ENCODE assay signal across 23 mouse cellular contexts in the genomic region with DNA sequence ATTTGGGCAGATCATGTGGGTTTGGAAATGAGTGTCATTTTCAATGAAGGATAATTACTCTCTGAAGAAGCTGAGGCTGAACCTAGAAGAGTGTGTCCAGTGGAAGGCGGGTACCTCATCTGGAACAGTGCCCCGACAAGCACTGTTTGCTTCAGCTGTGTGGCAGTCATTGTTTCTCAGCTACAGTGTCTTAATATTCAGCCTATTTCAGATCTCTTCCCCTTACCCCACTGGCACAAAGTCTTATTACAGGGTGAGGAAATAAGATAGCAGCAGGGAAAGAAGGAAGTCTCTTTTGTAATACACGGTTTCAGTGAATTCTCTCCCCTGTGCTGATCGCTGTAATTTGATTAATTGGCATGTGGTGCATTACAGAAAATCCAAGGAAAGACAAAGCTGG.
DNase-seq lines count a peak whose midpoint lies in the region; ATAC-seq lines count a peak whose summit lies in the region.
"Had no signal": no experiment of that assay in that cellular context is flagged by ENCODE, and none has a peak within 500 bp of the region (broad histone marks: within the 10 kb centered on the region; RNA-seq: fewer than 3 reads in every experiment).

No protein-coding gene starts in this region.

- no peak overlapping the region for H3K4me3 ChIP-seq in forebrain, embryonic 16.5 days (replicated peaks; ENCODE audit: low read length)
- H3K4me3 ChIP-seq in forebrain, embryonic 10.5 days: no peak overlapping the region
- no peak overlapping the region for H3K4me3 ChIP-seq in midbrain, embryonic 15.5 days
- no peak overlapping the region for H3K4me3 ChIP-seq in midbrain, embryonic 10.5 days
- no peak overlapping the region for H3K4me3 ChIP-seq in intestine, embryonic 16.5 days (ENCODE audit: low read length)
- H3K4me3 ChIP-seq: gastrocnemius, adult 2 months; heart, embryonic 12.5 days; layer of hippocampus, adult 2 months; midbrain, embryonic 12.5 days; stomach, embryonic 15.5 days had no signal

- no peaks in the 10 kb centered on the region for H3K36me3 ChIP-seq in forebrain, embryonic 16.5 days (ENCODE audit: control insufficient read depth, insufficient read depth)
- no peaks in the 10 kb centered on the region for H3K36me3 ChIP-seq in forebrain, embryonic 10.5 days (replicated peaks)
- H3K36me3 ChIP-seq in midbrain, embryonic 15.5 days (replicated peaks): no peaks in the 10 kb centered on the region
- H3K36me3 ChIP-seq in midbrain, embryonic 10.5 days: no peaks in the 10 kb centered on the region
- H3K36me3 ChIP-seq in intestine, embryonic 16.5 days (ENCODE audit: control insufficient read depth, insufficient read depth, low read length): no peaks in the 10 kb centered on the region
- H3K36me3 ChIP-seq: heart, embryonic 12.5 days; midbrain, embryonic 12.5 days; stomach, embryonic 15.5 days had no signal

- H3K9me3 ChIP-seq in forebrain, embryonic 16.5 days (ENCODE audit: control insufficient read depth, low read length): no peaks in the 10 kb centered on the region
- no peaks in the 10 kb centered on the region for H3K9me3 ChIP-seq in forebrain, embryonic 10.5 days
- H3K9me3 ChIP-seq in midbrain, embryonic 15.5 days: no peaks in the 10 kb centered on the region
- no peaks in the 10 kb centered on the region for H3K9me3 ChIP-seq in midbrain, embryonic 10.5 days (replicated peaks)
- H3K9me3 ChIP-seq in intestine, embryonic 16.5 days (ENCODE audit: control insufficient read depth, low read length): no peaks in the 10 kb centered on the region
- H3K9me3 ChIP-seq: heart, embryonic 12.5 days; midbrain, embryonic 12.5 days; stomach, embryonic 15.5 days had no signal

- no peak overlapping the region for H3K4me2 ChIP-seq in forebrain, embryonic 16.5 days (ENCODE audit: low read length)
- H3K4me2 ChIP-seq in midbrain, embryonic 15.5 days: no peak overlapping the region
- no peak overlapping the region for H3K4me2 ChIP-seq in intestine, embryonic 16.5 days (ENCODE audit: low read depth, low read length)
- H3K4me2 ChIP-seq: heart, embryonic 12.5 days; midbrain, embryonic 12.5 days; stomach, embryonic 15.5 days had no signal

- DNase-seq in forebrain, embryonic 10.5 days (ENCODE audit: extremely low spot score, low spot score): no peak
- no peak for DNase-seq in midbrain, embryonic 10.5 days (ENCODE audit: low spot score)
- DNase-seq in thymus, postnatal 10 days (ENCODE audit: low spot score in 2 of 2): no peak
- DNase-seq: adrenal gland, postnatal 14 days; cerebellum, adult 8-10 months; cerebellum, postnatal 36 days; gastrocnemius, adult 2 months; heart, postnatal 10 days; kidney, postnatal 25 days; layer of hippocampus, postnatal 36 days; lung, postnatal 4 days; thymus, postnatal 36 days had no signal

- H3K9ac ChIP-seq in forebrain, embryonic 16.5 days (replicated peaks; ENCODE audit: low read depth, low read length): no peak overlapping the region
- H3K9ac ChIP-seq in midbrain, embryonic 15.5 days: no peak overlapping the region
- no peak overlapping the region for H3K9ac ChIP-seq in intestine, embryonic 16.5 days (ENCODE audit: low read depth, low read length)
- H3K9ac ChIP-seq: heart, embryonic 12.5 days; midbrain, embryonic 12.5 days; stomach, embryonic 15.5 days had no signal

- H3K27me3 ChIP-seq in forebrain, embryonic 16.5 days (replicated peaks; ENCODE audit: control insufficient read depth, insufficient read depth, low read length): no peaks in the 10 kb centered on the region
- no peaks in the 10 kb centered on the region for H3K27me3 ChIP-seq in forebrain, embryonic 10.5 days (ENCODE audit: poor library complexity, severe bottlenecking)
- no peaks in the 10 kb centered on the region for H3K27me3 ChIP-seq in midbrain, embryonic 15.5 days (replicated peaks)
- H3K27me3 ChIP-seq in midbrain, embryonic 10.5 days (ENCODE audit: low read depth, poor library complexity, severe bottlenecking): no peaks in the 10 kb centered on the region
- no peaks in the 10 kb centered on the region for H3K27me3 ChIP-seq in intestine, embryonic 16.5 days (replicated peaks; ENCODE audit: control insufficient read depth, insufficient read depth, low read length)
- H3K27me3 ChIP-seq: heart, embryonic 12.5 days; midbrain, embryonic 12.5 days; stomach, embryonic 15.5 days had no signal

- ATAC-seq in forebrain, embryonic 16.5 days: peak; percentile 31; the same call in 1 of the 2 replicates
- 0 out of 2 replicates have a peak, but pooled peaks have one; percentile 52 for ATAC-seq in midbrain, embryonic 15.5 days (replicated peaks)
- peak; percentile 77 for ATAC-seq in granulocyte monocyte progenitor cell, adult 5-6 weeks (replicated peaks; ENCODE audit: poor library complexity, severe bottlenecking)
- no peak for ATAC-seq in intestine, embryonic 16.5 days
- ATAC-seq: CD4-positive, CD25-positive, alpha-beta regulatory T cell, adult 4 months; hindbrain, postnatal 0 days; intestine, postnatal 0 days had no signal

- 20% methylated on average over 4 of the region's 4 CpGs for WGBS in forebrain, embryonic 16.5 days
- WGBS in forebrain, embryonic 10.5 days: 76% methylated on average over 4 of the region's 4 CpGs
- 57% methylated on average over 4 of the region's 4 CpGs for WGBS in midbrain, embryonic 15.5 days
- 89% methylated on average over 4 of the region's 4 CpGs for WGBS in midbrain, embryonic 10.5 days
- WGBS in intestine, embryonic 16.5 days: 70% methylated on average over 4 of the region's 4 CpGs

- H3K4me1 ChIP-seq in forebrain, embryonic 16.5 days (replicated peaks; ENCODE audit: control insufficient read depth, insufficient read depth, low read length): no peaks in the 10 kb centered on the region
- peaks cover 13% of the 10 kb centered on the region for H3K4me1 ChIP-seq in forebrain, embryonic 10.5 days
- no peaks in the 10 kb centered on the region for H3K4me1 ChIP-seq in midbrain, embryonic 15.5 days
- no peaks in the 10 kb centered on the region for H3K4me1 ChIP-seq in midbrain, embryonic 10.5 days
- no peaks in the 10 kb centered on the region for H3K4me1 ChIP-seq in intestine, embryonic 16.5 days (ENCODE audit: control insufficient read depth, insufficient read depth, low read length)
- H3K4me1 ChIP-seq: heart, embryonic 12.5 days; midbrain, embryonic 12.5 days; stomach, embryonic 15.5 days had no signal

- H3K27ac ChIP-seq in forebrain, embryonic 16.5 days (ENCODE audit: low read length): no peak overlapping the region
- no peak overlapping the region for H3K27ac ChIP-seq in forebrain, embryonic 10.5 days
- 0 out of 2 replicates have a peak overlapping the region, but pooled peaks have one; percentile 15 for H3K27ac ChIP-seq in midbrain, embryonic 15.5 days
- no peak overlapping the region for H3K27ac ChIP-seq in midbrain, embryonic 10.5 days (replicated peaks)
- H3K27ac ChIP-seq in intestine, embryonic 16.5 days (ENCODE audit: low read length): no peak overlapping the region
- H3K27ac ChIP-seq: gastrocnemius, adult 2 months; hindbrain, postnatal 0 days; layer of hippocampus, adult 2 months; midbrain, embryonic 12.5 days; stomach, embryonic 15.5 days had no signal
